Mouse (Mus musculus): ENCODE measurements at regions not wholly inside any gene's neighbourhood (a gene's known extent, or its start where the extent isn't known, plus 50 kb on each side); places are given as distances from the start of the nearest gene placed in this dataset.

GRCm38 (mm10) chr4:22047730-22048455, 116.8 kb downstream of the Faxc start:
- peak in 1 of 2 experiments; percentile 15 for DNase-seq (ENCODE audit: low spot score in 2 of 2)

DNA sequence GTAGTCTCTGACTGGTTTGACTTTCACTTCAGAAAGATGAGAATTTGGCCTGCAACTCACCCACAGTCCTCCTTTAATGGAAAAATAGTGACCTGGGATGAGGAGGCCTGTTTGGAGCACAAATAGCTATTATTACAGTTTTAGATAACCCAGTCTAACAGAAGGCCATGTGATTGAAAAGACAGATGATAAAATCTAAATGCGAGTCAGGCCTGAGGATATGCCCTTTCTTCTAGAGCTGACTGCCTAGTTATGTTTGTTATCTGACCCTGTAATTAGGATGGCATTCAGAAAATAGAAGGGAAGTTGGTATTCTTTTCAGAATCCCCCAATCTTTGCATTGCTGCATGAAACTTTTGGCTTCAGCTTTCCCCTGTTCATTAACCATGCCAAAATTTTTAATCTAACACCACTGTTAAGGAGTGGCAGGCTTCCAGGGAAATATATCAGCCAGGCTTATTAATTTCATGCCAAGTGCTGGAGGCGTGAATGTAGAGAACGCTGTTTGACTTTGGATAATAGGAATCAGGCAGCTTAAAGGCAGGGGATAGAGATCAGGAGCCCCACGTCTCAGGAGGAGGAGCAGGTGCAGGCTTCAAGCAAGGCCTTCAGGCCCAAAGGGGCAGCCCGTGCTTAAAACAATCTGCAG, 135.8 kb downstream of the Faxc start:
- peak in 1 of 2 experiments; percentile 25 for DNase-seq (ENCODE audit: low spot score in 2 of 2)

- DNase-seq (ENCODE audit: low spot score in 2 of 2), result no peak
These were observed 136.7 kb downstream of the Faxc start for GRCm38 (mm10) chr4:22067678-22068299.

- DNase-seq (ENCODE audit: low spot score in 2 of 2), result no peak
These were observed 157.2 kb downstream of the Faxc start for GRCm38 (mm10) chr4:22088209-22088787.

GRCm38 (mm10) chr4:22089637-22090041, 158.5 kb downstream of the Faxc start:
- DNase-seq (ENCODE audit: low spot score in 2 of 2), result peak in 1 of 2 experiments; percentile 12

DNA sequence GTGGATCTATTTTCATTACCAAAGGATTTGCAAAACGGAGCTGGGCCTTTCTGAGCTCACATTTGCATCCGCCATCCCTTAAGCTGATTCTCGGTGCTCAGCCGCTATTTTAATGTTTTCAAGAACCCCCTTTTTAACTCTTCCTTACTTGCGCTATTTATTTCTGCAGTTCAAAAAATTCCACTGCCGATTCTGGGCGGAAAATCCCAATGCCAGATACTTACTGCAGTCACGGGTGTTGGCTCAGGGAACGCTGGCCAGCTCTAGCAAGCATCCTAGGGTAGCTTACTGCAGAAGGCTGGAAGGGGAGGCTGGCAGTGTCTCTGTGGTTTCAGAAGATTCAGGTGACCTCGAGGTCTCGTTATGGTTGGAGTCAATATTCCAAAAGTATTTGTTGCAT, 159.4 kb downstream of the Faxc start:
- peak in 1 of 2 experiments; percentile 48 for DNase-seq (ENCODE audit: low spot score in 2 of 2)

DNA sequence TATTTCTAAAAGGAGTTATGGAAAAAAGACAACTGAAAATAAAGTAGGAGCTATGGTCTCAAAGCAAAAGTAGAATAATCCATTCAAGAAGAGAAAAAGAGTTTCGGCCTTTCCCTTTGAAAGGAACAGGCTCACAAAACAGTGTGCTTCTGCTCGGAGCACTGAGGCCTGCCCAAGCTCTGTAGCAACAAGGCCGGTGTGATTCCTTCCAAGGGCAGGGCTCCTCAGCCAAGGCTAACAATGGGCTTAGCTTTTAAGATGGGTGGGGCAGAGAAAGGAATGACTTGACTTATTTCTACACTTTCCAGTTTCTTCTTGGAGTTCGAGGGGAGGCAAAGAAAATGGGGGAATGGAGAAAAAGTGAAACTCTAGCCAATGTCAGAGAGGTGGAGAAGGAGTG, 161.4 kb downstream of the Faxc start:
- no peak for DNase-seq (ENCODE audit: low spot score in 2 of 2)

DNA sequence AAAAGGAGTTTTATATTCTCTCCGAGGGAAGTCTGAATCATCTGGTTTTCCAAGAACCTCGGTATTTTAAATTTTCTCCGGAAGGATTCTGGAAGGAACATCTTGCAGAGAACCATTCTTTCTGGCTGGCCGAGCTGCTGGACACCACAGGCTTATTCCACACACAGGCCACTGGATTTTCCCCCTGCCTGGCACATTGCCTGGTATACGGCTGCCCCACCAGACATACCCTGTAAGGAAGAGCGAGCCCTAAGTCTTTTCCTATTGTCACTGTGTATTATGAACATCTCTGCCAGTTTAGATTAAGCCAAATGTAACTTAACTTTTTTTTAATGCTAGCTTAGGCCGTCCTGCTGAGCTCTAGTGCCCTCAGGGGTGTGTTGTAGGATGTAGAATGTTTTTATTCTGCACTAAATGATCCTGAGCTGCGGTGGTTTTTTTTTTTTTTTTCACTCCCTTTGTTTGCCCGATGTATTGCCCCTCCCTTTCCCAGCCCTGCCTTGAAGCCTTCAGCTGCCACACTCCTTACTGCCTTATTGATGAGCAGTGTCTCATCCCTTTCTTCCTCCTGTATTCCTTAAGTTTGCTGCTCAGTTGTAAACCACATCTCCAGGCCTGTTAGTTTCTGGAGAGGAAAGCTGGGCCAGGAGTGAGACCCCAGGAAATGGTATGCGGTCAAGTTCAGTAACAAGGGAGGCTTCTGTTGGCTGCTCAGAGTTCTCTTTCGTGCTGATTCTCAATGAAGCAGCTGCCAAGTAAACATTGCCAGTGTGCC, 164.3 kb downstream of the Faxc start:
- DNase-seq (ENCODE audit: low spot score in 2 of 2), result no peak

DNA sequence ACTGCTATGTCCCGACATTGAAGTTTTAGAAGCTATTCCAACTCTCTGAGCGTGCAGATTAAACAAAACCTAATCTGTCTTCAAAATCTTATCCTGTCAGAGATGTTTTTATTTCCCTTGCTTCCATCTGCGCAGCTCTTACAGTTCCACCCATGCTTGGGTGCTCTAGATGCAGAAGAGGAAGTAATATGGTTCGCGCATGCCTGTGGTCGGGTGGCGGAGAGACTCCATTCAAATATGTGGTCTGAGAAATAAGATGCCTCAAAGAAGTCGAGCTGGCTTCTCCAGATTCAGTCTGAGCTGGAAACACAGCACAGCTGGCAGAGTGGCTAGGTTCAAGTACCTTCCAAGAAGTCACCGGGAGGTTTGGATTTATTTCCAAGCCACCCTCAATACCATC, 167.5 kb downstream of the Faxc start:
- no peak for DNase-seq (ENCODE audit: low spot score in 2 of 2)

GRCm38 (mm10) chr4:22102478-22102877, 171.3 kb downstream of the Faxc start:
- no peak for DNase-seq (ENCODE audit: low spot score in 2 of 2)

GRCm38 (mm10) chr4:22103001-22103587, 172.0 kb downstream of the Faxc start:
- no peak for DNase-seq (ENCODE audit: low spot score in 2 of 2)

GRCm38 (mm10) chr4:22106883-22107282, 175.8 kb downstream of the Faxc start:
- peak in 1 of 2 experiments; percentile 9 for DNase-seq (ENCODE audit: low spot score in 2 of 2)

DNA sequence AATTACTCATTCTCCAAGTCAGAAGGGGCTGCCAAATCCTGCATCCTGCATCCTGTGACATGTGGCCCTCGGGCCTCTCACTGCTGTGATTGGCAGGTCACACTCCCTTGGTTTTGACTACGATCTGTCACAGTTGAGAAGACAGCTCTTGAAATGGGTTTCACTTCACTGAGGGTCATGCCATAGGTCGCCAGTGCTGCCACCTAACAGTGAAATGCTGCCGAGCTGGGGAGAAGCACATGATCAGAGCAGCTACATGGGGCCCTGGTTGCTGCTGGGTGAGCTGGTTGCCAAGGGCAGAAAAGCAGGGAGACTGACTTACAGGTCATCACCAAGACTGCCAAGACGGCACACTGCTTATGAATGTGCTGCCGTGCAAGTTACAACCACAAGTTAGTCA, 178.3 kb downstream of the Faxc start:
- DNase-seq (ENCODE audit: low spot score in 2 of 2), result no peak

DNA sequence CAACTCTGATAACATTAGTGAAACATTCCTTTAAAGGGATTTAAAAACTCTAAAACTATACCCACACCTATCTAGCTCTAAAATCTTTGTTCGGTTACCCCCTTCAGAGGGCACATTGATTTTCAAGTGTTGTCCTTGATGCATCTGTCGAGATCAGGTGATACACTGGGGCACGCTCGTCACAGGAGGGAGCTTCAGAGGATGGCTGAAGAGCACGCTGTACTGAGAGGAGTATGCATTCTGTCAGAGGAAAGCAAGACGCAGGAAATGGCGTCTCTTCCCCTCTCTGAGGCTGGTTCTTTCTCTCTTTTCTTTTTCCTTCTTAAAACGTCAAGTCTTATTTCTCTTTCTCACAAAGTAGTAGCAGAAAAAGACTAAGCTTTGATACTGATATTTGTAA, 179.3 kb downstream of the Faxc start:
- no peak for DNase-seq (ENCODE audit: low spot score in 2 of 2)

- no peak for DNase-seq (ENCODE audit: low spot score in 2 of 2)
These were observed 181.1 kb downstream of the Faxc start for GRCm38 (mm10) chr4:22112209-22112608.

GRCm38 (mm10) chr4:22114451-22114850, 183.3 kb downstream of the Faxc start:
- DNase-seq (ENCODE audit: low spot score in 2 of 2), result no peak

DNA sequence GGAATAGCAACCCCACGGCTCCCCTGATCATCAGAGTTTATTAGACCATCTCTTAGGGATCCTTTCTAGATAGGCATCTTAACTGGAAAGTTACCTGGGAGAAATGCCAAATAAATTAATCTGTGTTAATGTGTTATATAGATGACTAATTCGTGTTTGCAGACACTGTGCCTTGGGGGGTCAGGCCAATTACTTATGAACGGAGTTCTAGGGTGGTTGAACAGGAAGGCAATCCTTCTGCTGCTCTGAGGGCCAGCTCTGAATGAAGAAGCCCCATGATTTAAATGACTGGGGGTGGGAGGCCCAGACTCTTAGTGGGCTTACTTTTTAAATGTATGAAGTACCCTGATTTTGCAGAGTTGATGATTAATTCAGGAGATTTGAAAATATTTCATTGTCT, 188.7 kb downstream of the Faxc start:
- DNase-seq (ENCODE audit: low spot score in 2 of 2), result no peak

GRCm38 (mm10) chr4:22120953-22121352, 189.8 kb downstream of the Faxc start:
- no peak for DNase-seq (ENCODE audit: low spot score in 2 of 2)

- DNase-seq (ENCODE audit: low spot score in 2 of 2), result no peak
These were observed 190.3 kb downstream of the Faxc start for GRCm38 (mm10) chr4:22121397-22121796.

DNA sequence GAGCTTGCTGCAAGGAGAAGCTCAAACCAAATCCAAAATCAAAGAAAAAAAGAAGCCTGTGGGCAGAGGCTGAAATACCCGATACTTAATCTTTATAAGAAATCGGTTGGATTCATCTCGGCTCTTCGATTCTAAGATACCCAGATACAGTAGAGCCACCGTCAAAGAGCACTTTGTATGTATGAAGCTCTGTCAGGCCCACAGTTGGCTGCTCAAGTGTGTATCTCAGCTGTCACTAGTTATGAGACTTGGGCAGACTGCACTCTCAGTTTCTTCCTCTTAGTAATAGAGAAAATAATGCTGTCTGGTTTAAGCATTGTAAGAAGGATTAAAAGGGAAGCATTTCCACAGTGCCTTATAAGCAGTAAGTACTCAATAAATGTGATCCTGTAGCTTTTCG, 193.7 kb downstream of the Faxc start:
- DNase-seq (ENCODE audit: low spot score in 2 of 2), result no peak

DNA sequence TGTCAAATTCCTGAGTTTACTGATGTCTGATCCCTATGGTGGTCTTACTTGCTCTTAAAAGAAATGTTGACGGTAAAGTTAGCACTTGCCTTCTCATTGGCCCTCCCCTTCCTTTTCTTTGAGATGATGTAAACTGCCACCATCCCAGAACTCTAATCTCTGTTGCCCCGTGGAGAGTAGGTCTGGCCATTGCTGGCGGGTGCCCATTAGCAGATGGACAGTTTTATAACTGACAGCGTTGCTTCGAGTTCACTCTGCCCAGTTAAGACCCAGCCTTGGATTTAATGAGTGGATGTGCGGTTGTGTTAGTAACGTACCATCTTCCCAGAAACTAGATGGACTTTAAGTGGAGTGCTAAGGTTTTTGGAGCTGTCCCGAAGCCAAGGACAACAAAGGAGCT, 199.4 kb downstream of the Faxc start:
- DNase-seq (ENCODE audit: low spot score in 2 of 2), result no peak

Data from left cerebral cortex, adult 9 months (tissue).